Mouse (Mus musculus): ENCODE measurements at regions not wholly inside any gene's neighbourhood (a gene's known extent, or its start where the extent isn't known, plus 50 kb on each side); places are given as distances from the start of the nearest gene placed in this dataset.

DNA sequence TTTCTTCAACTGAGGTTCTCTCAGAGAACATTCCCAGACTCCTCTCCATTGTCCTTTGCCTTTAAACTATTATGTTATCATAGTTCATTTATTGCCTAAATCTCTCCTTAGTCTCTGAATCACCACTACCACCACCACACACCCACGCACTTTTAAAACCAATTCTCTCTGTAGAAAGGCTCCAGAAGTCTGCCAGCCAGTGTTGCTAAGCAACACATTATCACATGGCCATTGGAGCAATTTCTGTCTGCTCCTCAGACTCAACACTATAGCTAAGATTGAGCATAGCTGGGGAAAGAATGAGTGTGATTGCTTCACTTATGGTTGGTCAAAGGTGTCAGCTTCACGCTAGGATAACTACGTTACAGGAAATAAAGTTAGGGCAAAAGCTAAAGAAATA is 59.3 kb downstream of the Trap1a start:
- in situ Hi-C loops (cut with MboI; ENCODE audit: unreplicated experiment in 2 of 2), result no loop called here

DNA sequence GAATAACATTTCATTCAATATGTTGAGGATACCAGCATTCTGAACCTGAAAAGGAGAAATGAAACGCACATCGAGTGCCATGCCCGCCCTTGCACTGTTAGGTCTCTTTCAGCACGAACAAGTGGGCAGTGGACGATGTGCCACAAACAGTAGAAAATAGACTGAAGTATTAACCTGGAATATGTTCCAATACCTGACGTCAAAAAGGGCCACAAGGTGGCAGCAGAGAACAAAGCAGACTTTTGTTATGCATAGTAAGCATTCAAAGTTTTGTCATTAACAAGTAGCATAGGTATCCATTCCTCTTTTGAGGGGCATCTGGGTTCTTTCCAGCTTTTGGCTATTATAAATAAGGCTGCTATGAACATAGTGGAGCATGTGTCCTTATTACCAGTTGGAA is 63.5 kb upstream of the D330045A20Rik start:
- in situ Hi-C loops (cut with MboI; ENCODE audit: unreplicated experiment in 2 of 2), result loop anchor here (25.0 kb wide), 3 partner anchors 246 to 1296 kb away; no protein-coding TSS in a partner anchor

DNA sequence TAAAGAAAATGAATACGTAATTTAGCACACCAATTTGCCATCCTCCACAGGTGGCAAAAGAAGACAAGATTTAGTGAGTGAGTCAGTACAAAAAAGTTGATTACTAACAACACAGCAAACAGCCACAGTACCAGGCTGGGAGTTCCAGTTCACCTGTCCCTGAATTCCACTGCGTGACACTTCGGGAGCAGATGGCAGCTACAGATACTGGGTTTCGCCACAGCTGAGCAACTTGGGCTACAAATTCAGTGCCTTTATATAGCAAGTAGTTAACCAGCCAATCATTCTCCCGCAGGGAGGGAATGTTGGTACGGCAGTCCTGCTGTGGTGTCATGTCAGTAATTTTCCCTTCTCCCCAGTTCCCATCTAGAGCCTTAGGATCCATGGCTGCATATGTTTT is 60.3 kb upstream of the D330045A20Rik start:
- in situ Hi-C loops (cut with MboI; ENCODE audit: unreplicated experiment in 2 of 2), result loop anchor here (5.0 to 25.0 kb wide), 6 partner anchors 242 to 1292 kb away; no protein-coding TSS in a partner anchor

DNA sequence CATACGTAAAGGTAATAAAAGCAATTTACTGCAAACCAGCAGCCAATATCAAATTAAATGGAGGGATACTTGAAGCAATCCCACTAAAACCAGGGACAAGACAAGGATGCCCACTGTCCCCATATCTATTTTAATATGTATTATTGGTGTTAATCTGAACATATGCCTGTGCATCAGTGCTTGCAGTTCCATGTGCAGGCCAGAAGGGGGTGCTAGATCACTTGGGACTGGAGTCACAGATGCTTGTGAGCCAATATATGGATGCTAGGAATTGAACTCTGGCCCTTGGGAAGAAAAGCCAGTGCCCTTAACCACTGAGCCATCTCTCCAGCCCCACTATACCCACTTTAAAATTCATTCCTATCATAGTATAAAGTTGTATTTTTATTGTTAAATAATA is 55.9 kb upstream of the D330045A20Rik start:
- in situ Hi-C loops (cut with MboI; ENCODE audit: unreplicated experiment in 2 of 2), result loop anchor here (5.0 to 25.0 kb wide), 6 partner anchors 238 to 1288 kb away; no protein-coding TSS in a partner anchor

All from v-Abl transformed pro-B cells (cell line).